Mouse (Mus musculus) stomach, postnatal 0 days (tissue): ENCODE measurements around the gene Socs2. TPM values are rescaled to one million over a fixed set of nuclear protein-coding genes. Genes with fewer than 3 reads are reported as not detected.

Experiments
- ATAC-seq: fragments of 200-750 bp; cut with Nextera tagmentation; 2 replicates; pipeline ENCODE4 v1.8.0; 2017; ENCODE audit not compliant: low FRiP score, low TSS enrichment
- DNase-seq: peaks from one replicate; pipeline ENCODE4 v3.0.0-alpha.2; 2016; ENCODE audit warnings: low spot score
- H3K27ac ChIP-seq: fragments of 300-500 bp; sonication (generic); replicated peaks from 2 replicates; pipeline ENCODE4 v1.5.1; 2014; ENCODE audit warnings: mild to moderate bottlenecking, control low read depth
- H3K27me3 ChIP-seq: fragments of 300-500 bp; sonication (generic); 2 replicates; pipeline ENCODE4 v1.6.1; 2014; ENCODE audit warnings: low read length; ENCODE audit not compliant: control insufficient read depth, insufficient read depth
- H3K36me3 ChIP-seq: fragments of 300-500 bp; sonication (generic); 2 replicates; pipeline ENCODE4 v1.6.1; 2014; ENCODE audit warnings: low read length, mixed read lengths; ENCODE audit not compliant: control insufficient read depth, insufficient read depth
- H3K4me1 ChIP-seq: fragments of 300-500 bp; sonication (generic); replicated peaks from 2 replicates; pipeline ENCODE4 v1.6.1; 2014; ENCODE audit warnings: antibody characterized with exemption; ENCODE audit not compliant: control insufficient read depth, insufficient read depth
- H3K4me2 ChIP-seq: fragments of 300-500 bp; sonication (generic); replicated peaks from 2 replicates; pipeline ENCODE4 v1.6.1; 2014; ENCODE audit warnings: low read depth, mild to moderate bottlenecking, control low read depth, moderate library complexity
- H3K4me3 ChIP-seq: fragments of 300-500 bp; sonication (generic); 2 replicates; pipeline ENCODE4 v1.5.1; 2014; ENCODE audit warnings: low read depth, low read length, control low read depth
- H3K9ac ChIP-seq: fragments of 300-500 bp; sonication (generic); 2 replicates; pipeline ENCODE4 v1.6.1; 2014; ENCODE audit warnings: mild to moderate bottlenecking, low read length, control low read depth, mixed read lengths
- H3K9me3 ChIP-seq: fragments of 300-500 bp; sonication (generic); 2 replicates; pipeline ENCODE4 v1.6.1; 2016; ENCODE audit warnings: low read length; ENCODE audit not compliant: control insufficient read depth
- CTCF ChIP-seq: IDR thresholded peaks from 2 replicates; pipeline ENCODE4 v1.5.1; 2016; ENCODE audit warnings: antibody characterized with exemption, low read depth, mild to moderate bottlenecking, moderate library complexity
- EP300 ChIP-seq: optimal IDR thresholded peaks from 2 replicates; pipeline ENCODE3; 2016; ENCODE audit warnings: antibody characterized with exemption
- WGBS: fragments of 180-500 bp; shearing (Covaris S2); extraction: QIAGEN DNeasy Blood & Tissue Kit; methylation state at CpG from one replicate; pipeline ENCODE4 v1.1.7; 2014; 5-methylcytosine and 5-hydroxymethylcytosine counted together
- polyA plus RNA-seq: library from polyadenylated mRNA; unstranded; fragments of >200 nt; fragmentation: Nextera tagmentation; extraction: Ambion mirVana; gene quantifications from 2 replicates; pipeline ENCODE4 v1.2.1, GENCODE M21; 2015

The Socs2 gene
- polyA plus RNA-seq, 1 experiment from 2014 or later: 92.3 TPM

DNA sequence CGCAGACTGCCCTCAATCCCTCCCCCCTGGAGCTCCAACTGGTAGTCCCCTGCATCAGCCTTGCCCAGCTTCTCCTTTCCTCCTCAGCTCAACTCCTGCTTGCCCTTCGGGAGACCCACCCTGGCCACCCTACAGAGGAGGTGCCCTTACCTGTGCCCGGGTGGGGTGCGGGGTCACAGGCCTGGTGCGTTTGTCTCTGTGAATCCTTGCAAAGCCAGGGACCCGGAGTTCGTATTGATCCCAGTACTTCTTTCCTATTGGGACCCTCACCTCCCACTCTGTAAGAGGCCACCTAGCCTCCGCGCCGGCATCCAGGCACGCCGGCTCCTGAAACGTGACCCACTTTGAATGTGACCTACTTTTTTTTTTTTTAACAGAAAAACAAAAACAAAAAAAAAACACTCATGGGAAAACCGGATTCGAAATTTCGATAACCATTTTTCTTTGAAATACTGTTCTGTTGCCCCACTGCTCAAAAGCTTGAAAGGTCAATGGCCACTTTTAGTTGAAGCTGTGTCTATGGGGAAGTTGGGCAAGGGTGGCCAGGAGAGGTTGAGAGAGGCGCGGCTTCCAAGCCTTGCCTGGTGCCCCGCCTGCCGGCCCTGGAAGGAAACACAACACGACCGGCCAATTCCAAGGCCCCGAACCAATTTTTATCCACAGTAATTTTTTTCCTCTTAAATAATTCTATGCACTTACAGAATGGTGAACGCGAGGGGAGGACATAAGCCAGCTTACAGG, 686 bp upstream of the Socs2 start:
- H3K27me3 ChIP-seq: no peaks in the 10 kb centered on the region
- no peaks in the 10 kb centered on the region for H3K9me3 ChIP-seq
- TF ChIP-seq CTCF (peak; percentile 87), EP300 (no peak)
- DNase-seq (peak; percentile 85), ATAC-seq (no peak)
- peak overlapping the region; percentile 89 for H3K4me3 ChIP-seq
- peak overlapping the region; percentile 99 for H3K27ac ChIP-seq
- no peaks in the 10 kb centered on the region for H3K4me1 ChIP-seq
- no peaks in the 10 kb centered on the region for H3K36me3 ChIP-seq
- peak overlapping the region; percentile 93 for H3K9ac ChIP-seq
- WGBS: under 1% methylated on average over 25 of the region's 25 CpGs
- peak overlapping the region; percentile 95 for H3K4me2 ChIP-seq

DNA sequence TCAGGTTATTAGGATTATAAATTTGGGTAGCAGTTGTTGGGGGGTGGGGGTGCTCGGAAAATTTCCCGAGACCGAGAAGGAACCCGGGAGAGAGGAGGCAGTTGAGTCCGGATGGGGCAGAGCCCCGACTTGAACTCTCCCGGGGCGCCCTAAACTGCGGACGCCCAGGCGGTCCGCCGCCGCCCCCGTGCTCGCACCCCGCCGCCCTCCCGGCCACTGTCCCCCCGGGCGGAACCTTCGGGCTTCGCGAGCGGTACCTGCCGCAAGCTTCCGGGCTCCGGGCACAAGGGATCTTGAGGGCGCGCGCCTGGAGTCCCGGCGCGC, 657 bp downstream of the Socs2 start:
- ATAC-seq: peak; percentile 43
- WGBS: 0% methylated on average over 15 of the region's 34 CpGs

DNA sequence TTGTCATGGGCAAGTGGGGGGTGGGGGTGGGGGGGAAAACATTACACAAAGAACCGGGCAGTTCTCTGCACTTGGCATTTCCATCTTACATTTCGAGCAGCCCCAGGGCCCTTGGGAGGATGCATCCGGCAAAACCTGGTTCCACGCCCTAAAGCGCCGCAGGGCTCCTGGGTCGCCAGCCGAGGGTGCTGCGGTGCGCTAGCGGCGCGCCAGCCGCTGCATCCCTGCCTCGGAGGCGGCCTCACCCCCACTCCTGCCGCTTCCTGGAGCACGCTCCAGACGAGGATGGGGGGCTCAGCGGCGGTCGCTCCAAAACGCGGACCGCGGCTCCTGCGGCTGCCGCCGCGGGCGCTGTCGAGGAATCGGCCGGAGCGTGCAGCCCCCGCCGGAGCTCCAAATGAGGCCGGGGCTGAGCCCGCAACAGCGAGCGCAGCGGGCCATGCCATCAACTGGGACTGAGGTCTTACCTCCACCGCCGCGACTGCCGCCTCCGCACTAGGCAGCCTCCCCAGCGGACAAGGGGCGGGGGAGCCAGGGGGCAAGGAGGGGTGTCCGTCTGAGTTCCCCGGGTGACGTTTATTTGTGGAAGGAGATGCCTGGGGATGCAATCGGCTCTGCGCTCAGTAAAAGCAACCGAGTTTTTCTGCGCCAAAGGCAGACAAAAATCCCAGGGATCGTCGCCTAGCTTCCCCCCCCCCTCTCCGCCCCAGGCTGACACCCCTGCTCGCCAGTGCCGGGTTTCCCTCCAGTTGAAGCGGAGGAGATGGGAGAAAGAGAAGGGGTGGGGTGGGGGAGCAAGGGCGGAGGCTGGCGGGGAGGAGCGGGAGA, 1.2 kb downstream of the Socs2 start:
- TF ChIP-seq CTCF (peak; percentile 44), EP300 (no peak)
- DNase-seq (peak; percentile 76), ATAC-seq (peak; percentile 32)
- Histone ChIP-seq H3K4me2 (peak overlapping the region; percentile 95), H3K27me3 (no peaks in the 10 kb centered on the region), H3K4me3 (peak overlapping the region; percentile 89), H3K27ac (peak overlapping the region; percentile 99), H3K36me3 (no peaks in the 10 kb centered on the region), H3K9ac (peak overlapping the region; percentile 93), H3K9me3 (no peaks in the 10 kb centered on the region), H3K4me1 (no peaks in the 10 kb centered on the region)
- under 1% methylated on average over 61 of the region's 65 CpGs for WGBS

More for the DNA sequence above, 657 bp downstream of the Socs2 start:
- H3K27me3 ChIP-seq: no peaks in the 10 kb centered on the region
- TF ChIP-seq CTCF: no peak
- no peak for TF ChIP-seq EP300
- H3K36me3 ChIP-seq: no peaks in the 10 kb centered on the region
- peak overlapping the region; percentile 89 for H3K4me3 ChIP-seq
- peak overlapping the region; percentile 93 for H3K9ac ChIP-seq
- no peaks in the 10 kb centered on the region for H3K4me1 ChIP-seq
- H3K4me2 ChIP-seq: peak overlapping the region; percentile 95
- no peak for DNase-seq
- H3K9me3 ChIP-seq: no peaks in the 10 kb centered on the region
- H3K27ac ChIP-seq: peak overlapping the region; percentile 99

DNA sequence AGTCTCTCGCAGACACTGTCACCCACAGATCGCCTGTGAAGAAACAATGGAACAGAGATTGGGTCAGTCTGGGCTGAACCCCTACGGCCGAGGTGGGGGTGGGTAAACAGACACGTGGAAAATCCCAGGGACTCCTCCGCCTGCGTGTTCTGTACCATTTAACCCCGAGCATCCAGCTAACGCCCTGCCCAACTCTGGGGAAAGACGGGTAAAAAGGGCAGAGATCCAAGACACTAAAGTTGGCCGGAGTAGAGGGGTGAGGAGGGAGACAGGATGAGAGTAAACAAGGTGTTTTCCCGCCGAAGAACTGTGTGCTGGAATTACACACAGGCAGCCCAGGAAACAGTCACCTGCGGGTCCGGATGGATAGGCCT, 1.8 kb downstream of the Socs2 start:
- Histone ChIP-seq H3K36me3 (0 out of 2 replicates have a peak, but pooled peaks cover 3% of the 10 kb centered on the region), H3K27me3 (no peaks in the 10 kb centered on the region), H3K4me1 (no peaks in the 10 kb centered on the region), H3K4me2 (peak overlapping the region; percentile 95), H3K9ac (peak overlapping the region; percentile 93), H3K4me3 (peak overlapping the region; percentile 89), H3K9me3 (no peaks in the 10 kb centered on the region), H3K27ac (peak overlapping the region; percentile 99)
- ATAC-seq (peak; percentile 0; the same call in 1 of the 2 replicates), DNase-seq (peak; percentile 43)
- TF ChIP-seq EP300 (no peak), CTCF (no peak)
- WGBS: under 1% methylated on average over 15 of the region's 15 CpGs

DNA sequence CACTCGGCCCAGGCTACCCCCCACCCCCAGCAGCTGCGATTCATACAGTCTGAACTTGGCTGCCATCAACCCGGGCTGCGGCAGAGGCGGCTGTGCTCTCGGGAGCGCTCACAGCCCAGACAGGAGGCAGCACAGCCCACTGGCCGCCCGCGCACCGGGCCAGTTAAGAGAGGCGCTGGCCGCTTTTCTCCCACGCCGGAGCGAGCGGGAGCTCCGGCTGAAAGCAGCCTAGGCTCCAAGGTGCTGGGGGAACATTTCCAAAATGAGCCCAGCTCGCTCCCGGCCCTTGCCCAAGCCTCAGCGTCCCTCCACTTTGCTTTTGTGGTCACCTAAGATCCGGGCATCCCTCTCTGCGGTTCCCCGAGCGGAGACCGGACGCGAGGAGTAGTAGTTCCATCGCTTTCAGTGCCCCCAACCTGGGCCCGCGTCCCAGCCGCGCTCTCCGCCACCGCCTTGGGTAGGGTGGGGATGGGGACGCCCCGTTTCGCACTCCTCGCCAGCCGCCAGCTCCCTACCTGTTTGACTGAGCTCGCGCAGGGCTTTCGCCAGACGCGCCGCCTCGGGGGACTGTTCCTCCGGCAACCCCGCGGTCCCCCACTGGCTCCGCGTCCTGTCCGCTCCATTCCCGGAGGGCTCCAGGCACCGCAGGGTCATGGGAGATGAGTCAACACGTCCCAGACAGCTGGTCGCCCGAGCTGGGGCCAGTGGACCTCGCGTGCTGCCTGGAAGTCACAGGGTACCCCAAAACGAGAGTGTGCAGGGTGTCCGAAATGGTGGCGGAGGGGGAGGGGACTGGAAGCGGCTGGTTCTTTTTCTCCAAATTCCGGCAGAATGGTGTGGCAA, 2.4 kb downstream of the Socs2 start:
- Histone ChIP-seq H3K27ac (peak overlapping the region; percentile 53; the same call in 1 of the 2 replicates), H3K9me3 (no peaks in the 10 kb centered on the region), H3K9ac (peak overlapping the region; percentile 93), H3K36me3 (0 out of 2 replicates have a peak, but pooled peaks cover 3% of the 10 kb centered on the region), H3K4me1 (no peaks in the 10 kb centered on the region), H3K27me3 (no peaks in the 10 kb centered on the region), H3K4me3 (peak overlapping the region; percentile 89), H3K4me2 (peak overlapping the region; percentile 95)
- ATAC-seq (no peak; the same call in 1 of the 2 replicates), DNase-seq (peak; percentile 56)
- WGBS: 5% methylated on average over 63 of the region's 65 CpGs
- TF ChIP-seq EP300: no peak
- peak; percentile 28; the same call in 1 of the 2 replicates for TF ChIP-seq CTCF
